Mouse (Mus musculus) stomach, embryonic 16.5 days (tissue): Measurements from ENCODE around the gene Tns2. TPM values are rescaled to one million over a fixed set of nuclear protein-coding genes. Genes with fewer than 3 reads are reported as not detected.
A peak's percentile ranks its signal among the peaks of the same experiment; 100 is the strongest.

ENCODE experiments used
- ATAC-seq: fragments of 200-750 bp; cut with Nextera tagmentation; 2 replicates; pipeline ENCODE4 v1.8.0; 2017; ENCODE audit warnings: moderate number of reproducible peaks, moderate TSS enrichment; ENCODE audit not compliant: insufficient read depth, low FRiP score
- H3K27ac ChIP-seq: fragments of 300-500 bp; sonication (generic); 2 replicates; pipeline ENCODE4 v1.5.1; 2014; ENCODE audit warnings: low read length
- H3K27me3 ChIP-seq: fragments of 300-500 bp; sonication (generic); 2 replicates; pipeline ENCODE4 v1.6.1; 2014; ENCODE audit warnings: low read length, control low read depth, mixed read lengths; ENCODE audit not compliant: control insufficient read depth, insufficient read depth
- H3K36me3 ChIP-seq: fragments of 300-500 bp; sonication (generic); 2 replicates; pipeline ENCODE4 v1.6.1; 2014; ENCODE audit warnings: low read length; ENCODE audit not compliant: control insufficient read depth, insufficient read depth
- H3K4me1 ChIP-seq: fragments of 300-500 bp; sonication (generic); 2 replicates; pipeline ENCODE4 v1.6.1; 2014; ENCODE audit warnings: low read length, control low read depth, mixed read lengths; ENCODE audit not compliant: control insufficient read depth, insufficient read depth
- H3K4me2 ChIP-seq: fragments of 300-500 bp; sonication (generic); 2 replicates; pipeline ENCODE4 v1.6.1; 2014; ENCODE audit warnings: low read depth, low read length, mixed read lengths
- H3K4me3 ChIP-seq: fragments of 300-500 bp; sonication (generic); replicated peaks from 2 replicates; pipeline ENCODE4 v1.5.1; 2014; ENCODE audit warnings: mild to moderate bottlenecking, low read length
- H3K9ac ChIP-seq: fragments of 300-500 bp; sonication (generic); 2 replicates; pipeline ENCODE4 v1.6.1; 2014; ENCODE audit warnings: low read length
- H3K9me3 ChIP-seq: fragments of 300-500 bp; sonication (generic); replicated peaks from 2 replicates; pipeline ENCODE4 v1.6.1; 2016; ENCODE audit warnings: low read length, control low read depth; ENCODE audit not compliant: control insufficient read depth
- WGBS: fragments of 180-500 bp; shearing (Covaris S2); extraction: QIAGEN DNeasy Blood & Tissue Kit; methylation state at CpG from one replicate; pipeline ENCODE4 v1.1.7; 2014; 5-methylcytosine and 5-hydroxymethylcytosine counted together
- polyA plus RNA-seq: library from polyadenylated mRNA; unstranded; fragments of >200 nt; fragmentation: Nextera tagmentation; extraction: Ambion mirVana; gene quantifications from 2 replicates; pipeline ENCODE4 v1.2.1, GENCODE M21; 2015

Gene Tns2
- polyA plus RNA-seq, 1 experiment from 2014 or later: 43.0 TPM

DNA sequence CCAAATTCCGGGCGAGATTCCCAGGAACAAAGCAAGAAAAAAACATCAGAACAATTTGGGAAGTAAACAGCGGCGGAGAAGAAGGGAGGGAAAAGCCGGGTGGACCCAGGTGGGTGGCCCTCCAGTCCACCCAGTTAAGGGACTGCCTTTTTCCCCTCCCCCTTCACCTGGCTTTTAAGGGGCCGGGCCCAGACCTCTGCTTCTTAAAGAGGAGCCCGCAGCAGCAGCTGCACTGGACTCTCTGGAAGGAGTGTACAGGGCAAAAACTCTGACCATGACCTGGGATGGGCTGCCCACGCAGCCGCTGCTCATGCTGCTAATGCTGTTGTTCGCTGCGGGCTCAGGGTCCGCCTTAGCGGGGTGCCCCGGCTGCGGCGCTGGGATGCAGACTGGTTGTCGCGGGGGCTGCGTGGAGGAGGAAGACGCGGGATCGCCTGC is 44.1 kb downstream of the Tns2 start, which contains the start of gene Igfbp6:
Gene Igfbp6, plus strand, starts transcription at position 89 of the 438 bp plus-strand sequence.
- H3K27ac ChIP-seq: peak within 1 kb of the TSS; percentile 9; the same call in 1 of the 2 replicates
- H3K4me3 ChIP-seq: peak within 1 kb of the TSS; percentile 19
- H3K27me3 ChIP-seq: peaks cover 10% of the 10 kb centered on the region
- peak within 1 kb of the TSS; percentile 54 for H3K9ac ChIP-seq
- no peaks in the 10 kb centered on the region for H3K36me3 ChIP-seq
- peaks cover 28% of the 10 kb centered on the region for H3K4me1 ChIP-seq
- peak within 1 kb of the TSS; percentile 41 for H3K4me2 ChIP-seq
- no peaks in the 10 kb centered on the region for H3K9me3 ChIP-seq
- 7% methylated on average over 22 of the region's 22 CpGs for WGBS
- ATAC-seq: no peak

DNA sequence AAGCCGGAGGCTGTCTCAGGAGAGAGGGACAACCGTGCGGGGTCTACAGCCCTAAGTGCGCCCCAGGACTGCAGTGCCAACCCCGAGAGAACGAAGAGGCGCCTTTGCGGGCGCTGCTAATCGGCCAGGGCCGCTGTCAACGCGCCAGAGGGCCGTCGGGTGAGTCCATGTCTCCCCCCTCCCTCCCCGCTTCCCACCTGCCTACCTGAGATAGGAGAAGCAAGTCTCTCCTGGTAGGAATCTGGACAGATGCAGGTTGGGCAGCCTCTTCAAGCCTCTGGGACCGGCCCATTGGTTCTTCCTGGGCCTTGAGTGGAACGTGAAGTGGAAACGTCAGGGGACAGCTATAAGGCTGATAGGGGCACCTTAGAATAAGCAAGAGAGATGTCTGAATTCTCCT is 44.5 kb downstream of the Tns2 start:
- Histone ChIP-seq H3K36me3 (no peaks in the 10 kb centered on the region), H3K4me2 (peak overlapping the region; percentile 41), H3K4me1 (peaks cover 30% of the 10 kb centered on the region), H3K9ac (peak overlapping the region; percentile 54), H3K27me3 (peaks cover 10% of the 10 kb centered on the region), H3K4me3 (peak overlapping the region; percentile 19), H3K27ac (no peak overlapping the region), H3K9me3 (no peaks in the 10 kb centered on the region)
- whole genome bisulfite sequencing: 14% methylated on average over 19 of the region's 19 CpGs
- no peak for ATAC-seq

DNA sequence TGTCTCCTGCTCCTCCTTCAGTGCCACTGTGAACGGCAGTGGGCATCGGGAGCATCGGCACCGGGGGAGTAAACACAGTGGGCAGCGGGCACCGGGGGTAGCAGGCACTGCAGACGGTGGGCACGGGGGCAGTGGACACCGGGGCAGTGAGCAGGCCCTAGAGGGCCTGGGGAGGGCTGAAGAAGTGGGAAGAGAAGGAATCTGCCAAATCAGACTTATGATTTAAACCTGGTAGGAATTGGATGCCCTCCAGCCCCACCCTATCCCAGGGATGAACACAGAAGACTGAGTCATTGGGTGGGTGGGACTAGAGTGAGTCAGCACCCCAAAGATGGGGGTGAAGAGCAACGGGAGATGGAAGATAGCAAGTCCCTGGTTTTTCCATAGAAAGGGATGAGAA is 45.1 kb downstream of the Tns2 start:
- H3K27me3 ChIP-seq: peaks cover 10% of the 10 kb centered on the region
- no peak overlapping the region for H3K27ac ChIP-seq
- H3K36me3 ChIP-seq: no peaks in the 10 kb centered on the region
- ATAC-seq: no peak
- H3K4me1 ChIP-seq: peaks cover 34% of the 10 kb centered on the region
- no peak overlapping the region for H3K4me3 ChIP-seq
- WGBS: 81% methylated on average over 10 of the region's 10 CpGs
- H3K9ac ChIP-seq: no peak overlapping the region
- no peaks in the 10 kb centered on the region for H3K9me3 ChIP-seq
- no peak overlapping the region for H3K4me2 ChIP-seq

GRCm38 (mm10) chr15:102146089-102146488 is 45.9 kb downstream of the Tns2 start:
- H3K36me3 ChIP-seq: no peaks in the 10 kb centered on the region
- H3K4me1 ChIP-seq: peaks cover 39% of the 10 kb centered on the region
- H3K4me3 ChIP-seq: no peak overlapping the region
- H3K9ac ChIP-seq: no peak overlapping the region
- H3K27me3 ChIP-seq: peaks cover 10% of the 10 kb centered on the region
- no peak overlapping the region for H3K4me2 ChIP-seq
- no peak for ATAC-seq
- H3K9me3 ChIP-seq: no peaks in the 10 kb centered on the region
- no peak overlapping the region for H3K27ac ChIP-seq
- 82% methylated on average over 5 of the region's 5 CpGs for WGBS

GRCm38 (mm10) chr15:102146882-102147281 is 46.7 kb downstream of the Tns2 start:
- no peak overlapping the region for H3K4me2 ChIP-seq
- 3% methylated on average over 1 of the region's 1 CpGs for WGBS
- no peak overlapping the region for H3K27ac ChIP-seq
- ATAC-seq: no peak
- H3K36me3 ChIP-seq: no peaks in the 10 kb centered on the region
- H3K4me1 ChIP-seq: peaks cover 39% of the 10 kb centered on the region
- peaks cover 10% of the 10 kb centered on the region for H3K27me3 ChIP-seq
- no peak overlapping the region for H3K9ac ChIP-seq
- H3K9me3 ChIP-seq: no peaks in the 10 kb centered on the region
- H3K4me3 ChIP-seq: no peak overlapping the region

GRCm38 (mm10) chr15:102147674-102148402 is 47.6 kb downstream of the Tns2 start:
- no peak for ATAC-seq
- Histone ChIP-seq H3K4me3 (no peak overlapping the region), H3K27me3 (peaks cover 10% of the 10 kb centered on the region), H3K4me2 (no peak overlapping the region), H3K36me3 (no peaks in the 10 kb centered on the region), H3K4me1 (peaks cover 39% of the 10 kb centered on the region), H3K9me3 (no peaks in the 10 kb centered on the region), H3K27ac (no peak overlapping the region), H3K9ac (no peak overlapping the region)
- WGBS: 67% methylated on average over 16 of the region's 16 CpGs

DNA sequence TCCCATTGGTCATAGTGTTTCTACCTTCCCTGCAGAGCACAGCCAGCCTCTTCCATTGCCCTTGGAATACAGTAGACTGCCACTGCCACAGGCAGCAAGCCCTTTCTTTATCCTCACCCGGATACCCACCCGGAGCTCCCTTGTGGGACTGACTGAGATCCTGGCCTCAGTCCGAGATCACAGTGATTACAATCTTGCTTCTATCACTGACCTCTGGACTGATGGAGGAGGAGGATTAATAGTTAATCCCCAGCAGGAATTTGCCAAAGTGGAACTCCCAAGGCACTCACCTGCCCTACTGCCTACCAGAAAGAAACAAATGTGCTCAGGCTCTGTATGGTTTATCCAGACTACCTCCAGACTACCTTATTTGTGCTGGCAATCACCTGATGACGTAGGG is 49.3 kb downstream of the Tns2 start:
- no peak overlapping the region for H3K4me3 ChIP-seq
- H3K36me3 ChIP-seq: no peaks in the 10 kb centered on the region
- no peaks in the 10 kb centered on the region for H3K9me3 ChIP-seq
- H3K27me3 ChIP-seq: peaks cover 10% of the 10 kb centered on the region
- no peak for ATAC-seq
- peaks cover 25% of the 10 kb centered on the region for H3K4me1 ChIP-seq
- H3K4me2 ChIP-seq: no peak overlapping the region
- no peak overlapping the region for H3K27ac ChIP-seq
- WGBS: 54% methylated on average over 4 of the region's 4 CpGs
- no peak overlapping the region for H3K9ac ChIP-seq

DNA sequence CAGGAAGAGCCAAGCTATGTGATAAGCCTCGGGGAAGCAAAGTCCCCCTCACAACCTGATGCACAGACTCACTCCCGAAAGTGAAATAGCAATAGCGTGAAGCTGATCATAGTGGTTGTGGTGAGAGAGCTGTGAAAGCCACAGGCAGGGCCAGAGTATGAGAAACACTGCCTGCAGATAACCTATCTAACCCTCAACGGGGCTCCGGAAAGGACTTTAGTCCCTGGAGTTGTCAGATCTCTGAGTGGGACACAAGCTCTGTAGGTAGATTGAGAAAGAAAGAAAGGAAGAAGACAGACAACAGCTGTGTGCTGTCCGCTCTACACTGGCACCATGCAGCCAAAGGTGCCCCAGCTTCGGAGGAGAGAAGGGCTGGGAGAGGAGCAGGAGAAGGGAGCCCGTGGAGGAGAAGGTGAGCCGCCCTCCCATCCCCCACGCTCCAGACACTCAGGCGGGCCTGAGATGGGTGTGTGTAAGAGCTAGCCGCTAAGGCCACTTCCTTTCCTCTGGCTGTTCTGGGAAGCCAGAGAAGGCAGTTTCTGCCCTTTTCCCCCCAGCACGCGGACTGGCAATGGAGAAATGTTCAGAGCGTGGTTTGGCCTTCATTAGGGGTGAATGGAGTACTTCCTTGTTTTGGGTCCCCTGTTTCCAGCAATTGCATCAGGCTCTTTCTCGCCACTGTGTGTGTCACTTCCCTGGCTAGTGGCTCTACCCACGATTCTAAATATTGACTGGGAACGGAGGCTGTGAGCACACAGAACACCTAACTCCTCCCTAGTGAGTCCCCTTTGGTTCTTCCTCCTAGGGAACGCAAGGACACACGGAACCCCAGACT is 50.3 kb downstream of the Tns2 start, which contains the start of gene Soat2:
Gene Soat2, plus strand, starts transcription at position 226 of the 835 bp plus-strand sequence.
- 0 out of 2 replicates have a peak, but pooled peaks cover 3% of the 10 kb centered on the region for H3K27me3 ChIP-seq
- H3K9ac ChIP-seq: peak within 1 kb of the TSS; percentile 48; the same call in 1 of the 2 replicates
- 0 out of 2 replicates have a peak, but pooled peaks cover 3% of the 10 kb centered on the region for H3K9me3 ChIP-seq
- peak within 1 kb of the TSS; percentile 26 for H3K4me2 ChIP-seq
- ATAC-seq: peak; percentile 69
- peak within 1 kb of the TSS; percentile 14; the same call in 1 of the 2 replicates for H3K4me3 ChIP-seq
- WGBS: 31% methylated on average over 20 of the region's 20 CpGs
- H3K27ac ChIP-seq: peak within 1 kb of the TSS; percentile 60
- H3K4me1 ChIP-seq: peaks cover 19% of the 10 kb centered on the region
- H3K36me3 ChIP-seq: no peaks in the 10 kb centered on the region

- H3K4me1 ChIP-seq: peaks cover 19% of the 10 kb centered on the region
- H3K27me3 ChIP-seq: no peaks in the 10 kb centered on the region
- 0 out of 2 replicates have a peak, but pooled peaks cover 3% of the 10 kb centered on the region for H3K9me3 ChIP-seq
- H3K36me3 ChIP-seq: no peaks in the 10 kb centered on the region
- no peak overlapping the region for H3K9ac ChIP-seq
- H3K4me3 ChIP-seq: no peak overlapping the region
- H3K27ac ChIP-seq: no peak overlapping the region
- ATAC-seq: no peak
- no peak overlapping the region for H3K4me2 ChIP-seq
- WGBS: 49% methylated on average over 4 of the region's 4 CpGs
Measured at GRCm38 (mm10) chr15:102152646-102153045, 52.4 kb downstream of the Tns2 start.
